Mouse (Mus musculus) heart, adult 2 months (tissue): Measurements from ENCODE around the gene Ccnl2.

ENCODE experiments used
- CTCF ChIP-seq: fragments of 200-600 bp; IDR thresholded peaks from 2 replicates; pipeline ENCODE4 v1.8.1; 2022; ENCODE audit warnings: antibody characterized with exemption, mild to moderate bottlenecking, moderate library complexity
- EP300 ChIP-seq: fragments of 200-500 bp; IDR thresholded peaks from 2 replicates; pipeline ENCODE4 v1.6.1; 2011; ENCODE audit warnings: low read depth, low read length, control low read depth; ENCODE audit not compliant: insufficient read depth
- POLR2A ChIP-seq: fragments of 200-500 bp; IDR thresholded peaks from 2 replicates; pipeline ENCODE4 v1.6.1; 2011; ENCODE audit warnings: mild to moderate bottlenecking, low read depth, low read length, control low read depth; ENCODE audit not compliant: insufficient read depth

DNA sequence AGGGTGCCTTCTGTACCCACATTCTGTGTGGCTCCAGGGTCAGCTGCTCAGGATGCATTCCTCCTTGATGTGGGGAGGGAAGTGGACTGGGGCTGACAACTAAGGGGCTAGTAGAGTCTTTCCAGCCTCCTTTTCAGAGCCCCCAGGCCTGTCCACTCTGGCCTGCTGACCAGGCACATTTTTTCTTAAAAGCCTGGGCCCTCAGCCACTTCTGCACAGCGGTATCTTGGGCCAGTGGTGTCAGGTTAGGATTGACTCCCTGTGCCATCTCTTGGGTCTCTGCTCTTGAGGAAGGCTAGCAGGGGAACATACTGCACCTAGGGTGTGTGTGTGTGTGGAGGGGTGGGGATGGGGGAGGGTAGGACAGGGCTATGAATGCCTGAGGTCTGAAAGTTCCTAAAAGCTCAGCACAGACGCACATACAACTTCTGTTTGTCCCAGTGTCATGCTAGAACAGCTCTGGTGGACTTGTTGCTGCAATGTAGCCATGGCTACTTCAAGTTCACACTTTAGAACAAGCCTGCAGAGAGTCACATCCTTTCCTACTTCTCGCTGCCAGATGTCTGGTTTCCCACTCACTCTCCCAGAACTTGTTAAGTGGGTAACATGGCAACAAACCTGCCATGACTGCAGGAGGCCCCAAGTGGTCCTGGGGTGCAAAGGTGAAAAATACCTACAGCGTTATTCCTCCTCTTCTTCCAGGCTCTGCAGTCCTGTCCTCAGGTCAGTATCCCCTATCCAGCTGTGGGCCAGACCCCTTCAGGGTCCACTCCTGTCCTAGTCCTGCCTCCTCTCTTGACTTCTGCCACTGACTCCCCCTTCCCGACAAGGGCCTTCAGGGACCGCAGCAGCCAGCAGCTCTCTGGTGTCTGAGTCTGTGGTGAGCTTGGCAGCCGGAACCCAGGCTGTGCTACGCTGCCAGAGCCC is 28.1 kb downstream of the Ccnl2 start:
- TF ChIP-seq CTCF (no peak), POLR2A (no peak), EP300 (no peak)
